In the genomic region with DNA sequence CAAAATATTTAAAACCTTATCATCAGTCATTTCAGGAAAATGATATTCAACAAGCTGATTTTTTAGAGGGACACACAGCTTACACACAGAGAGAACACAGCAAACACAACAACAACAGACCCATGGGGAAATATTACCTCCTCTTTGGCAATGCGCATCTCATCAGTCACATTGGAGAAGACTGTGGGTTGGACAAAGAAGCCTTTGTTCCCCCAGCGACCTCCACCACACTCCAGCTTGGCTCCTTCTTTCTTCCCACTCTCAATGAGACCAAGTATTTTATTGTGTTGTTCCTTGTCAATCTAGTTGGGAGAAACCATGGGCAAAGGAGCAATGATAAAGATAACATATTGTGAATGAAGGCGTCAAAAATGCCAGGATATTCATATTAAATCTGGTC, we compare ENCODE assay signal across 24 mouse cellular contexts. TPM values are rescaled to one million over a fixed set of nuclear protein-coding genes. Genes with fewer than 3 reads are reported as not detected.
DNase-seq lines count a peak whose midpoint lies in the region; ATAC-seq lines count a peak whose summit lies in the region.
"Had no signal": no experiment of that assay in that cellular context is flagged by ENCODE, and none has a peak within 500 bp of the region (broad histone marks: within the 10 kb centered on the region; RNA-seq: fewer than 3 reads in every experiment).

No protein-coding gene starts in this region.

- intact Hi-C loops in heart, postnatal 36 days (cut with DNase I): no loop called here
- intact Hi-C loops in heart, postnatal 25 days (cut with DNase I): no loop called here

- no peaks in the 10 kb centered on the region for H3K36me3 ChIP-seq in hindbrain, embryonic 11.5 days (ENCODE audit: control insufficient read depth, insufficient read depth, low read length)
- H3K36me3 ChIP-seq in hindbrain, embryonic 14.5 days (replicated peaks; ENCODE audit: control insufficient read depth, insufficient read depth): no peaks in the 10 kb centered on the region
- no peaks in the 10 kb centered on the region for H3K36me3 ChIP-seq in forebrain, embryonic 16.5 days (ENCODE audit: control insufficient read depth, insufficient read depth)
- H3K36me3 ChIP-seq: hindbrain, embryonic 15.5 days; limb, embryonic 12.5 days; liver, embryonic 12.5 days had no signal

- no peaks in the 10 kb centered on the region for H3K27me3 ChIP-seq in hindbrain, embryonic 11.5 days (ENCODE audit: control insufficient read depth, insufficient read depth, low read length)
- no peaks in the 10 kb centered on the region for H3K27me3 ChIP-seq in hindbrain, embryonic 14.5 days (ENCODE audit: control insufficient read depth, insufficient read depth, low read length)
- H3K27me3 ChIP-seq in forebrain, embryonic 16.5 days (replicated peaks; ENCODE audit: control insufficient read depth, insufficient read depth, low read length): no peaks in the 10 kb centered on the region
- H3K27me3 ChIP-seq: CH12.LX; hindbrain, embryonic 15.5 days; limb, embryonic 12.5 days; liver, embryonic 12.5 days had no signal

- 23% methylated on average over 3 of the region's 3 CpGs for WGBS in hindbrain, embryonic 11.5 days
- WGBS in hindbrain, embryonic 14.5 days: 19% methylated on average over 3 of the region's 3 CpGs
- 26% methylated on average over 3 of the region's 3 CpGs for WGBS in forebrain, embryonic 16.5 days

- H3K27ac ChIP-seq in hindbrain, embryonic 11.5 days (ENCODE audit: low read depth, low read length): no peak overlapping the region
- H3K27ac ChIP-seq in hindbrain, embryonic 14.5 days: no peak overlapping the region
- H3K27ac ChIP-seq in forebrain, embryonic 16.5 days (ENCODE audit: low read length): no peak overlapping the region
- H3K27ac ChIP-seq: hindbrain, embryonic 15.5 days; kidney, postnatal 0 days; limb, embryonic 12.5 days; liver, embryonic 12.5 days; macrophage had no signal

- no peaks in the 10 kb centered on the region for H3K9me3 ChIP-seq in hindbrain, embryonic 11.5 days (ENCODE audit: control insufficient read depth, low read length)
- H3K9me3 ChIP-seq in hindbrain, embryonic 14.5 days (ENCODE audit: control insufficient read depth, low read length): no peaks in the 10 kb centered on the region
- no peaks in the 10 kb centered on the region for H3K9me3 ChIP-seq in forebrain, embryonic 16.5 days (ENCODE audit: control insufficient read depth, low read length)
- H3K9me3 ChIP-seq: hindbrain, embryonic 15.5 days; limb, embryonic 12.5 days; liver, embryonic 12.5 days had no signal

- H3K4me3 ChIP-seq in hindbrain, embryonic 11.5 days (ENCODE audit: low read depth, low read length): no peak overlapping the region
- H3K4me3 ChIP-seq in hindbrain, embryonic 14.5 days (replicated peaks; ENCODE audit: low read length): no peak overlapping the region
- H3K4me3 ChIP-seq in forebrain, embryonic 16.5 days (replicated peaks; ENCODE audit: low read length): no peak overlapping the region
- H3K4me3 ChIP-seq: hindbrain, embryonic 15.5 days; limb, embryonic 12.5 days; liver, embryonic 12.5 days had no signal

- H3K4me2 ChIP-seq in hindbrain, embryonic 11.5 days (replicated peaks; ENCODE audit: low read depth, low read length): no peak overlapping the region
- no peak overlapping the region for H3K4me2 ChIP-seq in hindbrain, embryonic 14.5 days (replicated peaks)
- no peak overlapping the region for H3K4me2 ChIP-seq in forebrain, embryonic 16.5 days (ENCODE audit: low read length)
- H3K4me2 ChIP-seq: hindbrain, embryonic 15.5 days; limb, embryonic 12.5 days; liver, embryonic 12.5 days had no signal

- no peaks in the 10 kb centered on the region for H3K4me1 ChIP-seq in hindbrain, embryonic 11.5 days (replicated peaks; ENCODE audit: control insufficient read depth, insufficient read depth, low read length)
- H3K4me1 ChIP-seq in hindbrain, embryonic 14.5 days (replicated peaks; ENCODE audit: control insufficient read depth, insufficient read depth, low read length): no peaks in the 10 kb centered on the region
- H3K4me1 ChIP-seq in forebrain, embryonic 16.5 days (replicated peaks; ENCODE audit: control insufficient read depth, insufficient read depth, low read length): no peaks in the 10 kb centered on the region
- H3K4me1 ChIP-seq: hindbrain, embryonic 15.5 days; limb, embryonic 12.5 days; liver, embryonic 12.5 days had no signal

- no peak overlapping the region for H3K9ac ChIP-seq in hindbrain, embryonic 11.5 days (ENCODE audit: low read depth, low read length)
- no peak overlapping the region for H3K9ac ChIP-seq in hindbrain, embryonic 14.5 days
- H3K9ac ChIP-seq in forebrain, embryonic 16.5 days (replicated peaks; ENCODE audit: low read depth, low read length): no peak overlapping the region
- H3K9ac ChIP-seq: hindbrain, embryonic 15.5 days; limb, embryonic 12.5 days; liver, embryonic 12.5 days had no signal

- peak; percentile 45 for DNase-seq in hindbrain, embryonic 11.5 days (ENCODE audit: low spot score)
- no peak for DNase-seq in hindbrain, embryonic 14.5 days (ENCODE audit: low spot score)
- DNase-seq in Muller cell, postnatal 12 days (ENCODE audit: inconsistent ontology term): peak; percentile 9
- DNase-seq in embryo, embryonic 11 days: peak; percentile 18
- DNase-seq in heart, postnatal 36 days: no peak
- no peak for DNase-seq in heart, postnatal 25 days (ENCODE audit: low spot score)
- no peak for DNase-seq in right cerebral cortex, postnatal 25 days
- DNase-seq: adrenal gland, postnatal 36 days; cerebellum, adult 18-20 months; cerebellum, postnatal 25 days; gastrocnemius, postnatal 36 days; kidney, adult 11 months; lung, adult 2 months; right cerebral cortex, postnatal 4 days; thymus, adult 2 months had no signal

- peak; percentile 68 for ATAC-seq in hindbrain, embryonic 11.5 days (ENCODE audit: low FRiP score)
- ATAC-seq in hindbrain, embryonic 14.5 days (ENCODE audit: low FRiP score): no peak
- ATAC-seq in forebrain, embryonic 16.5 days: 0 out of 2 replicates have a peak, but pooled peaks have one; percentile 26
- ATAC-seq: liver, embryonic 12.5 days had no signal

RNA-seq across cellular contexts. Expression of gene Aldh1a7, which starts 25.3 kb away (rescaled TPM):
- polyA plus RNA-seq in hindbrain, embryonic 11.5 days (2014; fragmentation: Nextera tagmentation; extraction: Ambion mirVana): 1.4 and 1.6 TPM in 2 replicates
- 3.4 and 3.7 TPM in 2 replicates for polyA plus RNA-seq in hindbrain, embryonic 14.5 days (2014; fragmentation: Nextera tagmentation; extraction: Ambion mirVana)
- 0.68 and 0.72 TPM in 2 replicates for polyA plus RNA-seq in forebrain, embryonic 16.5 days (2015; fragmentation: Nextera tagmentation; extraction: Ambion mirVana)
- under 1 TPM; 0.22 TPM for total RNA-seq in heart, postnatal 36 days (2021)
- total RNA-seq in heart, postnatal 25 days (2021): under 1 TPM; 0.34 to 0.36 TPM
- total RNA-seq: MEL; neutrophil, adult 5-6 weeks had no signal
- polyA plus RNA-seq: macrophage had no signal

Comparison
In these comparisons a context has a peak if more than half of its experiments do, and no peak if none do; other contexts are left out.
1. DNase-seq: peak in hindbrain, embryonic 11.5 days (single experiment), Muller cell, postnatal 12 days (single experiment) and embryo, embryonic 11 days (single experiment); none in hindbrain, embryonic 14.5 days (single experiment), heart, postnatal 36 days (0 of 2), heart, postnatal 25 days (single experiment) and right cerebral cortex, postnatal 25 days (single experiment).